Mouse (Mus musculus) lung, embryonic 15.5 days (tissue): ENCODE measurements at regions not wholly inside any gene's neighbourhood (a gene's known extent, or its start where the extent isn't known, plus 50 kb on each side); places are given as distances from the start of the nearest gene placed in this dataset.

ENCODE experiments used
- ATAC-seq: fragments of 200-750 bp; cut with Nextera tagmentation; 2 replicates; pipeline ENCODE4 v1.8.0; 2017; ENCODE audit warnings: moderate number of reproducible peaks, borderline replicate concordance; ENCODE audit not compliant: low FRiP score, low TSS enrichment; ENCODE audit errors: extremely low read depth
- H3K27ac ChIP-seq: fragments of 300-500 bp; sonication (generic); 2 replicates; pipeline ENCODE4 v1.5.1; 2015; ENCODE audit warnings: moderate library complexity, mild to moderate bottlenecking, inconsistent platforms
- H3K27me3 ChIP-seq: fragments of 300-500 bp; sonication (generic); 2 replicates; pipeline ENCODE4 v1.6.1; 2015; ENCODE audit warnings: inconsistent platforms
- H3K36me3 ChIP-seq: fragments of 300-500 bp; sonication (generic); 2 replicates; pipeline ENCODE4 v1.6.1; 2015; ENCODE audit warnings: inconsistent platforms
- H3K4me1 ChIP-seq: fragments of 300-500 bp; sonication (generic); 2 replicates; pipeline ENCODE4 v1.6.1; 2015; ENCODE audit warnings: inconsistent platforms
- H3K4me2 ChIP-seq: fragments of 300-500 bp; sonication (generic); 2 replicates; pipeline ENCODE4 v1.6.1; 2015; ENCODE audit warnings: inconsistent platforms, mild to moderate bottlenecking, moderate library complexity
- H3K4me3 ChIP-seq: fragments of 300-500 bp; sonication (generic); 2 replicates; pipeline ENCODE4 v1.5.1; 2015; ENCODE audit warnings: mild to moderate bottlenecking, inconsistent platforms
- H3K9ac ChIP-seq: fragments of 300-500 bp; sonication (generic); 2 replicates; pipeline ENCODE4 v1.6.1; 2015; ENCODE audit warnings: inconsistent platforms
- H3K9me3 ChIP-seq: fragments of 300-500 bp; sonication (generic); 2 replicates; pipeline ENCODE4 v1.6.1; 2016; ENCODE audit warnings: inconsistent platforms
- WGBS: fragments of 180-500 bp; shearing (Covaris S2); methylation state at CpG from one replicate; pipeline ENCODE4 v1.1.7; 2015; 5-methylcytosine and 5-hydroxymethylcytosine counted together

DNA sequence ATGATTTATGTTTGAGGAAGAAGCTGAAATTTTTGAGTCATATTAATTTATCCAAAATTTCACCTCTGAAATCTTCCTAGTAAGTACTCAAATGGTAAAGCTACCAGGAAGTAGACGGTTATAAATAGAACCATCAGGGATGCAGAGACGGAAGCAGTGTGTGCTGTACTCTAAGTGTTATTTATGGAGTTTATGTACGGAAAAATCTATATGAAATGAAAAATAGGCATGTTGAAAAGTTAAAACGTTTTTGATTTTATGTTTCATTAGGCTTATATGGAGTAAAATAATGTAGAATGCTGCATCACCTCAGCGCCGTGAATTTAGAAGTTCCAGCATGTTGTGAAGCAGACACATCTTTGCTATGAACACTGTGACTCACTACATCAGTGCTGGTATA, 149.1 kb upstream of the Cypt12 start:
- Histone ChIP-seq H3K4me2 (no peak overlapping the region), H3K4me1 (no peaks in the 10 kb centered on the region), H3K4me3 (no peak overlapping the region), H3K27ac (no peak overlapping the region), H3K36me3 (no peaks in the 10 kb centered on the region), H3K27me3 (peaks cover 34% of the 10 kb centered on the region), H3K9ac (no peak overlapping the region), H3K9me3 (no peaks in the 10 kb centered on the region)
- WGBS = 43% methylated on average over 6 of the region's 6 CpGs
- no peak for ATAC-seq

DNA sequence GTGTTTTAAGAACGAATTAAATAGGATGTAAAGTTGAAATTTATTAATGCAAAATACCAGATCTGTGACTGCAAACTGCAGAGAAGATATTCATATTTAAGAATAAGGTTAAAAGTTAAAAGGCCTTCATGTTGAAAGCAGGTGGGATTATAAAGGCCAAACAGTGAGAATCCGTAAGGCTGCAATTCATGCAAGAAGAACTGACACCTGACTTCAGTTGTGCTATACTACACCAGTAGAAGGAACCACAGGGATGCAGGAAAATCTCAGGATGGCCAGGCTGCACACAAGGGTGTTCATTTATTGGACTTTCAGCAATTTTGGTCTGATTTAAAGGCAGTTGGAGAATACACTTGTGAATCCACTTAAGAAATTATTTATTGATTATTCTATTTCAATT, 147.4 kb upstream of the Cypt12 start:
- WGBS = 49% methylated on average over 2 of the region's 2 CpGs
- Histone ChIP-seq H3K27ac (no peak overlapping the region), H3K9me3 (no peaks in the 10 kb centered on the region), H3K9ac (no peak overlapping the region), H3K36me3 (no peaks in the 10 kb centered on the region), H3K4me3 (no peak overlapping the region), H3K4me1 (no peaks in the 10 kb centered on the region), H3K4me2 (no peak overlapping the region), H3K27me3 (peaks cover 17% of the 10 kb centered on the region)
- no peak for ATAC-seq

DNA sequence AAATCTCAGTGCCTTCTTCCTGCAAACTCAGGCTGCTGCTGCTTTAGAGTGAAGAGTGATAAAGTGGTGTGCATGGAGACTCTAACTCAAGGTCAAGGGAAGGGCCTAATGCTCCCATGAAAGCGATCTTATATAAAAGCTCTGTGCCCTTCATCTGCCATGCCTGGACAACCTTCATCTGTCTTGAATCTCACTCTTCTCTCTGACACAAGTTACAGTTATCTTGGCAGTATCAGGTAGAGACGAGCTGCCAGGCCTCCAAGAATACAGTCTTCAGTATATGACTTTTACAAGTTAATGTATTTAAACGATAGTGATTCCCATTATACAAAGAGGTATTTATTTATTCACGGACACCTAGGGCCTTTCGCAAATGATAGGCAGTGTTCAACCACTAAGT, 146.7 kb upstream of the Cypt12 start:
- Histone ChIP-seq H3K4me3 (no peak overlapping the region), H3K27me3 (peaks cover 10% of the 10 kb centered on the region), H3K9me3 (no peaks in the 10 kb centered on the region), H3K36me3 (no peaks in the 10 kb centered on the region), H3K4me1 (no peaks in the 10 kb centered on the region), H3K9ac (no peak overlapping the region), H3K4me2 (no peak overlapping the region), H3K27ac (no peak overlapping the region)
- 70% methylated on average over 5 of the region's 5 CpGs for WGBS
- ATAC-seq = no peak

DNA sequence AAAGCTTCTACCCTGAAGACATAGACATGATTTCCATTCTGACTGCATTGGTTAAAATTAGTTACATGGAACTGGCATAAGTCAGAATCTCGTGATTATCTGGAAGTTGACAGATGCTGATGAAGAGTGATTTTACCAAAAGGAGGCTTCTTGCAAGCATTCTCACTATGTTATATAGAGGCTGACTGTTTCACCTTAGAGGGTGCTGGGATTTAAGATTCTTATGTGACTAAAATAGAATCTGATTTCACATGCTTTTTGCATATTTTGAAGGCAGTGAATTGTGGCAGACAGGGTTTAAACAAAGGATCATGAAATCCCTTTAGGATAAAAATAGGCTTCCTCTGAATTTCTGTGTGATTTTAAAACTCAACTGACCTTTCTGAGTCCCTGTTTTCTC, 143.0 kb upstream of the Cypt12 start:
- no peak overlapping the region for H3K9ac ChIP-seq
- no peaks in the 10 kb centered on the region for H3K4me1 ChIP-seq
- no peaks in the 10 kb centered on the region for H3K27me3 ChIP-seq
- no peak overlapping the region for H3K27ac ChIP-seq
- no peak for ATAC-seq
- no peaks in the 10 kb centered on the region for H3K36me3 ChIP-seq
- no peak overlapping the region for H3K4me3 ChIP-seq
- 68% methylated on average over 1 of the region's 1 CpGs for WGBS
- no peaks in the 10 kb centered on the region for H3K9me3 ChIP-seq
- H3K4me2 ChIP-seq = no peak overlapping the region

DNA sequence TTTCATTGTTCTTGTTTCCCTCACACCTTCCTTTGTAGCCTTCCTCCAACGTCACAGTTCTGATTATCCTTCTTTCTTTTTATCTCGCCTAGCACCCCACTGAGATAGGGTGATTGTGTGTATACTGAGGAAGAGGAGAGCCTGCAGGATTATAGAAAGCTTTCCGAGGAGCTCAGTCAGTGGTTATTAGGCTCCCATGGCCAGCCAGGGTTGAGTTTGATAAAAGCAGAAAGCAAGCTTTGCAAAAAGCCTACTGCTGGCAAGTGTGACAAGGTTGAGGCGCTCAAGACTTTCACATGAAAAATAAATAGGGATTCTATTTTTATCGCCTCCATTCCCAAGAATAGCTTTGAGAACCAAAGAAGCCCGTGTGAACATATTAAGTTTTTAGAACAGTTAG, 136.9 kb upstream of the Cypt12 start:
- Histone ChIP-seq H3K4me3 (no peak overlapping the region), H3K9ac (no peak overlapping the region), H3K4me2 (no peak overlapping the region), H3K36me3 (no peaks in the 10 kb centered on the region), H3K27me3 (no peaks in the 10 kb centered on the region), H3K4me1 (no peaks in the 10 kb centered on the region), H3K27ac (no peak overlapping the region), H3K9me3 (no peaks in the 10 kb centered on the region)
- 44% methylated on average over 6 of the region's 6 CpGs for WGBS
- no peak for ATAC-seq

DNA sequence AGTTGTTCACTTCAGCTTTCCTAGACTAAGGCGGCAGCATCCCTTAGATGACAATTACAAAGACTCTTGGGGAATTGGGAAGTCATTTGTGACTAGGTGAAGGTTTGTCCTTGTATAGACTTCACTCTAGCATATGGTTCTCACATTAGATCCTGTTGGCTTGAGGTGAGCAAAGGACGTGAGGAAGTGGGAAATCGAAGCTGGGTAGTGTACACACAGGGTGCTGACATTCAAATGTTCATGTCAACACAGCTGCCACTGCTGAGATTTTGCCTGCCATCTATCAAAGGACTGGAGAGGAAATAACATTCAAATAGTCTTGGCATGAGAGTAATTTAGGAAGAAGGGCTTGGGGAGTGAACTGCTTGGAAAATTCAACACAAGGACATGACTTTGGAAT, 124.0 kb upstream of the Cypt12 start:
- no peak overlapping the region for H3K4me2 ChIP-seq
- H3K9ac ChIP-seq = no peak overlapping the region
- H3K36me3 ChIP-seq = no peaks in the 10 kb centered on the region
- no peaks in the 10 kb centered on the region for H3K9me3 ChIP-seq
- H3K4me1 ChIP-seq = no peaks in the 10 kb centered on the region
- no peak overlapping the region for H3K27ac ChIP-seq
- WGBS = 46% methylated on average over 3 of the region's 3 CpGs
- ATAC-seq = no peak
- no peaks in the 10 kb centered on the region for H3K27me3 ChIP-seq
- H3K4me3 ChIP-seq = no peak overlapping the region

DNA sequence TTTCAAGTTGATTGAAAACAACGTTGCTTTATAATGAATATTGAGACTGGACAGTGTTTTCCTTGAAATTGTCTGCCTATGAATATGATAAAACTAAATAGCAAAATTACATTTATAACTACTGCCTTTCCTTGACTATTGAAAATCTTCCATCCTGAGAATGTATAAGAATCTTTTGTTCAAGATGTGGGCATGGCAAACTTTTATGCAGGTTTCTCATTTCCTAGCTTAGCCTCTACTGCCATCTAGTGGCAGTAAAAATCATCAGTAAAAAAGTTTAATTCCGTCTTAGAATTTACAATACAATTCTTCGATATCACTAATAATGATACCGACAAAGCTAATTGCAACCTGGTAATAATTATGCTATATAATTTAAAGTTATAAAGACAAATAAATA, 123.5 kb upstream of the Cypt12 start:
- H3K4me3 ChIP-seq = no peak overlapping the region
- WGBS = 48% methylated on average over 4 of the region's 4 CpGs
- H3K27ac ChIP-seq = no peak overlapping the region
- H3K4me1 ChIP-seq = no peaks in the 10 kb centered on the region
- no peaks in the 10 kb centered on the region for H3K36me3 ChIP-seq
- H3K4me2 ChIP-seq = no peak overlapping the region
- no peaks in the 10 kb centered on the region for H3K27me3 ChIP-seq
- ATAC-seq = no peak
- H3K9ac ChIP-seq = no peak overlapping the region
- H3K9me3 ChIP-seq = no peaks in the 10 kb centered on the region

DNA sequence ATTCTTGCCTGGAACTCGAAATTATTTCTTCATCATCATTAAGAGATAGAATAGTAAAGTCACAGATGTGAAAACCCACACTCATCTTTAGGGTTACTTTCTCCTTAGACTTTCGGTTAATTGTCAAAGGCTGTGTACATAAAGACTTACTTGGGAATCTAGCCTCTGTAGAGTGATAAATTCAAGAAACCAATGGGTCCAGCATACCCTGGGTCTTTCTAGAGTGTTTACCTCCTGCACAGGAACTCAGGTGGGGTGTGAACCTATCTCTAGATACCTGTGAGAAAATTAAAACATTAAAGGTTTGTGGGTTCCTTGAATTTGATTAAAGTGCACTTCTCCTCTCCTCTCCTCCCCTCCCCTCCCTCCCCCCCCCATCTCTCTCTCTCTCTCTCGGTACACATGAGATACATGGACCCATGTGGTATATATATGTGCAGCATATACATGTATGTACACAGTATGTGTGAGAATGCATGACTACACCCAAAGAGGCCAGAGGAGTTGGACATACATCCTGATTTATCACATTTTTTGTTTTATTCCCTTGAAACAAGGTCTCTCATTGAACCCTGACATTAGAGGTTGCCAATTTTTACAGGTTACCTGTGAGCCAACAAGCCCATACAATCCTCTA, 122.8 kb upstream of the Cypt12 start:
- H3K27ac ChIP-seq = no peak overlapping the region
- H3K9ac ChIP-seq = no peak overlapping the region
- H3K9me3 ChIP-seq = no peaks in the 10 kb centered on the region
- WGBS = 50% methylated on average over 3 of the region's 3 CpGs
- ATAC-seq = no peak
- no peak overlapping the region for H3K4me3 ChIP-seq
- H3K27me3 ChIP-seq = no peaks in the 10 kb centered on the region
- H3K36me3 ChIP-seq = no peaks in the 10 kb centered on the region
- no peak overlapping the region for H3K4me2 ChIP-seq
- H3K4me1 ChIP-seq = no peaks in the 10 kb centered on the region

DNA sequence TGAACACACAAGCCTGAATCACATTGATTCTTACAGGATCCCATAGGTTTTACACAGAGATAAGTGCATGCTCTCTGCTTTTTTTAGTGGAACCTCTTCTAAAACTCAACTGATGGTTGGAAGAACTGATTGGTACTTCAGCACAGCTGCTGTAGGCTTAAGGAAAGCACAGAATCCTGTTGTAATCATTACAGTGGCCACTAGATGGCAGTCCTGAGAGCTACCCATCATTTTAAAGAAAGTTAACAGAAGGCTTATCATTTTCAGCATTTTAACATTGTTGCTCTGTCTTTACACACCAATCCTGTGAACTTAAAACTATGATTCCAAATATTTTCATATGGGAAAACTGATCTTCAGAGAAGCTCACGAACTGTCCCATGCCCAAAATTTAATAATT, 113.5 kb upstream of the Cypt12 start:
- no peak for ATAC-seq
- no peak overlapping the region for H3K4me3 ChIP-seq
- 25% methylated on average over 1 of the region's 1 CpGs for WGBS

DNA sequence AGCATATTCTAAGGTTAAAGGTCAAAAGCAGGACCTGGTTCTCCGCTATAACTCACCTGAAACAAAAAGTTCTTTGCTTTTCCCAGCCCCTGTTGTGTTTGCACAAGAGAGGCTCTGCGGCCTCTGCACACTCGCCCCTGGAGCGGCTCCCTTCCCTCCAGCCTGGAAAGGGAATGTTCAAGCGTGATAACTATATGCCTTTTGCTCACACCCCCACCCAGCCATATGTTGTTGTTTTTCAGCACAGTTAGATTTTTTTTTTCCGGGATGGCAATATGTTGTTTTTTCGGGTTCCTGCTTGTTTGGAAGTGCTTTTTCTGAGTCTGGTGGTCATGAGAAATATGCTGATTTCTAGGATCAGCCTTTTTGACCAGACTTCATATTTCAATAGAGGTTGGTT, 100.6 kb upstream of the Cypt12 start:
- H3K4me3 ChIP-seq = no peak overlapping the region
- H3K9ac ChIP-seq = no peak overlapping the region
- ATAC-seq = no peak
- H3K4me2 ChIP-seq = no peak overlapping the region
- H3K27me3 ChIP-seq = no peaks in the 10 kb centered on the region
- 58% methylated on average over 7 of the region's 7 CpGs for WGBS
- no peaks in the 10 kb centered on the region for H3K36me3 ChIP-seq
- no peaks in the 10 kb centered on the region for H3K9me3 ChIP-seq
- H3K27ac ChIP-seq = no peak overlapping the region
- no peaks in the 10 kb centered on the region for H3K4me1 ChIP-seq

More for the DNA sequence above, 113.5 kb upstream of the Cypt12 start:
- no peaks in the 10 kb centered on the region for H3K9me3 ChIP-seq
- no peak overlapping the region for H3K9ac ChIP-seq
- no peak overlapping the region for H3K4me2 ChIP-seq
- no peak overlapping the region for H3K27ac ChIP-seq
- H3K27me3 ChIP-seq = no peaks in the 10 kb centered on the region
- no peaks in the 10 kb centered on the region for H3K4me1 ChIP-seq
- no peaks in the 10 kb centered on the region for H3K36me3 ChIP-seq

DNA sequence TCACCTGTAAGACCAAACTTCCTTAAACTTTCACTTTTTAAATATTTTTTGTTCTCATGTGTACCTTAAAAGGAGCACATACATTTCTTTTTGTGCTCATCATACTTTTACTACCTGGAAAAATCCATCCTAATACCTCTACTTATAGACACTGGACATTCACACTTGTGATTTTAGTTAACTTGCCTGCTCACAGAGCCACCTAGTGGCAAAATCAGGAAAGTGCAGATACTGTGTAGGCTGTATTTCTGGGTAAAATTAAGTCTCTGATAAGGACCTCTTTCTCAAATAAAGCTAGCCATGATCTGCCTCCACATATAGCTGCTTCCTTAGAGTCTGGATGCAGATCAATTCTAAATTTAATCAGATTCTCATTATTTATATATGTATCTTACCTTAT, 100.0 kb upstream of the Cypt12 start:
- H3K9ac ChIP-seq = no peak overlapping the region
- H3K4me3 ChIP-seq = no peak overlapping the region
- H3K27me3 ChIP-seq = no peaks in the 10 kb centered on the region
- no peak overlapping the region for H3K4me2 ChIP-seq
- ATAC-seq = no peak
- no peaks in the 10 kb centered on the region for H3K4me1 ChIP-seq
- H3K27ac ChIP-seq = no peak overlapping the region
- no peaks in the 10 kb centered on the region for H3K36me3 ChIP-seq
- no peaks in the 10 kb centered on the region for H3K9me3 ChIP-seq

DNA sequence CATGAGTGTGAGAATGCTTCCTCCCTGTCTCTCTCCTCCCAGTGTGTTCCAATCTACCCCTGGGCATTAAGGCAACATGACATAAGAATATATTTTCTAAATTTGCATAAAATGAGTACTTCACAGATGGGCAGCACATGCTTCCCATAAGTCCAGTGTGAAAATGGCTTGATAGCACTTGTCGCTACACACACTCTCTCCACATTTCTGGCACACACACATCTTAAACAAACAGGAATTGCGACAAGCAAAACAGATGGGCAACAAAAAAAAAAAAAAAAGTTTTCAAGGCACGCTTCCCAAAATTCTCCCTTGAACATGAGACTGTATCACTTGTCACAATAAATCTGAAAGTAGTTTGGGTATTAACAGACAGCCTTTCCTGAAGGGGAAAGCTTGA, 85.8 kb upstream of the Cypt12 start:
- H3K36me3 ChIP-seq = no peaks in the 10 kb centered on the region
- H3K9me3 ChIP-seq = no peaks in the 10 kb centered on the region
- WGBS = 48% methylated on average over 3 of the region's 3 CpGs
- H3K4me2 ChIP-seq = no peak overlapping the region
- H3K9ac ChIP-seq = no peak overlapping the region
- H3K4me3 ChIP-seq = no peak overlapping the region
- H3K27ac ChIP-seq = no peak overlapping the region
- no peaks in the 10 kb centered on the region for H3K27me3 ChIP-seq
- ATAC-seq = no peak
- no peaks in the 10 kb centered on the region for H3K4me1 ChIP-seq

DNA sequence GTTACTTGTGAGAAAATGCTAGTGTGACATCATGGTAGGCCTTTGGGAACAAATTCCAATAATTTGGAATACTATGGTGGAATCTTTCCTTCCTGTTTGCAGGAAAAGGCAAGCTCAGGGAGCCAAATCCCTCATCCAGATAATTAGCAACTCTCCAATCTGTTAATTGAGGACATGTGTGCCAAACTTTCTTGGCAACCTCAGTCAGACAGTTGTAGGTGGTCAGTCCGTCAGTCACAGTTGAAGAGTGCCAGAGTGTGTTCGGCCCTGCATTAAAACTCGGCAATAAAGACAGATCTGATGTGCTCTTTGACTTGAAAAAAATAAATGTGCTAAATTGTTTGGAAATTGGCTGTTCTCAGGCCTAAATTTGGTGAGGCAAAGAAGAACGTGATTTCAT, 83.1 kb upstream of the Cypt12 start:
- H3K4me3 ChIP-seq = no peak overlapping the region
- no peak overlapping the region for H3K27ac ChIP-seq
- H3K4me1 ChIP-seq = no peaks in the 10 kb centered on the region
- H3K9me3 ChIP-seq = no peaks in the 10 kb centered on the region
- WGBS = 55% methylated on average over 4 of the region's 4 CpGs
- H3K4me2 ChIP-seq = no peak overlapping the region
- ATAC-seq = no peak
- H3K27me3 ChIP-seq = no peaks in the 10 kb centered on the region
- no peaks in the 10 kb centered on the region for H3K36me3 ChIP-seq
- no peak overlapping the region for H3K9ac ChIP-seq
